Mouse (Mus musculus): ENCODE results near the gene Mindy4.

DNA sequence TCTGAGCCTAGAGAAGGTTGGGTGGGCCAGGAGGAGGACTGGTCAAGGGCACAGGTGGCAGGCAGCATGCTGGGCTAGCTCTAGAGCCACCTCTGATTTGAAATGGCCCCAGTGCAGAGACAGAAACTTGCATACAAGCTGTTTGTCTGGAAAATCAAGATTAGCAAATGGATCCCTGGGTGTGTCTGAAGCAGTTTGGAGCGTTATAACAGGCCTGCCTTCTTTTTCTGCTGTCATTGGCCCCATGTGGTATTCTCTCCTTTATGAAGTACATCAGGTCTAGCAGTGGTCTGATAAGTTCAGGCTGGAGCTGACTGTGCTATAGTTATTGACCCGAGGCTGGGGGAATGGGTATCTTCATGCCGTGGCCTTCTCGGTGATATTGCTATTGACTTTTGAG is 110.7 kb downstream of the Mindy4 start:
- no peak for TF ChIP-seq CTCF (conservative IDR thresholded peaks at IDR 0.05 in 1 of 2, IDR thresholded peaks at IDR 0.05 in 1 of 2; ENCODE audit: low read depth in 2 of 2, low read length in 2 of 2)
- no peak for TF ChIP-seq RCOR1 (conservative IDR thresholded peaks at IDR 0.05; ENCODE audit: low read depth, low read length)
- TF ChIP-seq MAX (IDR thresholded peaks at IDR 0.05; ENCODE audit: low read length) = no peak
- TF ChIP-seq ZKSCAN1 (IDR thresholded peaks at IDR 0.05; ENCODE audit: borderline replicate concordance, low read depth, low read length) = no peak
- no peak for TF ChIP-seq MXI1 (IDR thresholded peaks at IDR 0.05; ENCODE audit: low read depth, low read length)
- TF ChIP-seq TCF12 (IDR thresholded peaks at IDR 0.05; ENCODE audit: low read depth, low read length) = no peak
- TF ChIP-seq JUND (conservative IDR thresholded peaks at IDR 0.05; ENCODE audit: low read depth, low read length) = no peak
- TF ChIP-seq EP300 (IDR thresholded peaks at IDR 0.05; ENCODE audit: low read length) = no peak
- no peak for TF ChIP-seq KAT2A (IDR thresholded peaks at IDR 0.05; ENCODE audit: insufficient replicate concordance, low read length)
- no peak for TF ChIP-seq MYC (IDR thresholded peaks at IDR 0.05; ENCODE audit: low read depth, low read length)
- no peak for TF ChIP-seq SMC3 (IDR thresholded peaks at IDR 0.05; ENCODE audit: low read depth, low read length)
- no peak for TF ChIP-seq POLR2AphosphoS2 (IDR thresholded peaks at IDR 0.05; ENCODE audit: low read depth, low read length)
